25 mouse cellular contexts compared by ENCODE assay signal in genomic region chr1:20569430-20569829, GRCm38 (mm10). TPM values are rescaled to one million over a fixed set of nuclear protein-coding genes. Genes with fewer than 3 reads are reported as not detected.
"Had no signal": no experiment of that assay in that cellular context is flagged by ENCODE, and none has a peak within 500 bp of the region (broad histone marks: within the 10 kb centered on the region; RNA-seq: fewer than 3 reads in every experiment).

No protein-coding gene starts in this region.

- H3K4me2 ChIP-seq: limb, embryonic 13.5 days; liver, embryonic 12.5 days; liver, embryonic 15.5 days; lung, embryonic 15.5 days; midbrain, embryonic 12.5 days; neural tube, embryonic 13.5 days had no signal

- H3K9ac ChIP-seq: limb, embryonic 13.5 days; liver, embryonic 12.5 days; liver, embryonic 15.5 days; lung, embryonic 15.5 days; midbrain, embryonic 12.5 days; neural tube, embryonic 13.5 days had no signal

- H3K4me3 ChIP-seq: layer of hippocampus, adult 2 months; limb, embryonic 10.5 days; limb, embryonic 13.5 days; liver, embryonic 12.5 days; liver, embryonic 15.5 days; lung, embryonic 15.5 days; megakaryocyte, embryonic 14.5 days; midbrain, embryonic 12.5 days; myocyte; neural tube, embryonic 13.5 days had no signal

- ATAC-seq: intestine, embryonic 16.5 days; liver, embryonic 12.5 days had no signal

- DNase-seq: kidney, adult 18-20 months; kidney, postnatal 14 days; layer of hippocampus, adult 9-11 months; liver; lung, adult 18-20 months; lung, postnatal 10 days; lung, postnatal 36 days; right cerebral cortex, adult 18-20 months; right cerebral cortex, postnatal 14 days; right cerebral cortex, postnatal 4 days; thymus, adult 2 months; thymus, postnatal 14 days; thymus, postnatal 4 days had no signal

- H3K27me3 ChIP-seq: limb, embryonic 13.5 days; liver, embryonic 12.5 days; liver, embryonic 15.5 days; lung, embryonic 15.5 days; megakaryocyte, embryonic 14.5 days; midbrain, embryonic 12.5 days; neural tube, embryonic 13.5 days had no signal

- H3K9me3 ChIP-seq: limb, embryonic 10.5 days; limb, embryonic 13.5 days; liver, embryonic 12.5 days; liver, embryonic 15.5 days; lung, embryonic 15.5 days; megakaryocyte, embryonic 14.5 days; midbrain, embryonic 12.5 days; neural tube, embryonic 13.5 days had no signal

- H3K27ac ChIP-seq: layer of hippocampus, adult 2 months; limb, embryonic 10.5 days; limb, embryonic 13.5 days; liver, embryonic 12.5 days; liver, embryonic 15.5 days; lung, embryonic 15.5 days; midbrain, embryonic 12.5 days; neural tube, embryonic 13.5 days; stomach, postnatal 0 days had no signal

- H3K36me3 ChIP-seq: limb, embryonic 10.5 days; limb, embryonic 13.5 days; liver, embryonic 12.5 days; liver, embryonic 15.5 days; lung, embryonic 15.5 days; midbrain, embryonic 12.5 days; neural tube, embryonic 13.5 days had no signal

- H3K4me1 ChIP-seq: limb, embryonic 10.5 days; limb, embryonic 13.5 days; liver, embryonic 12.5 days; liver, embryonic 15.5 days; lung, embryonic 15.5 days; megakaryocyte, embryonic 14.5 days; midbrain, embryonic 12.5 days; neural tube, embryonic 13.5 days had no signal

RNA-seq across cellular contexts. Expression of gene Pkhd1, which starts 48.4 kb away (rescaled TPM):
- polyA plus RNA-seq: midbrain, embryonic 12.5 days had no signal
